ENCODE assay signal across 22 mouse cellular contexts in genomic region chr4:117555495-117555894, GRCm38 (mm10). TPM values are rescaled to one million over a fixed set of nuclear protein-coding genes. Genes with fewer than 3 reads are reported as not detected.
DNase-seq lines count a peak whose midpoint lies in the region; ATAC-seq and TF ChIP-seq lines count a peak whose summit lies in the region.
"Had no signal": no experiment of that assay in that cellular context is flagged by ENCODE, and none has a peak within 500 bp of the region (broad histone marks: within the 10 kb centered on the region; RNA-seq: fewer than 3 reads in every experiment).

No protein-coding gene starts in this region.

- no peak for TF ChIP-seq EP300 in heart, adult 2 months (IDR thresholded peaks at IDR 0.05; ENCODE audit: insufficient read depth, low read depth, low read length)
- TF ChIP-seq EP300 in liver, embryonic 14.5 days (IDR thresholded peaks at IDR 0.05; ENCODE audit: low read depth): no peak
- no peak for TF ChIP-seq EP300 in stomach, postnatal 0 days (optimal IDR thresholded peaks at IDR 0.05)

- WGBS in heart, adult 2 months: 69% methylated on average over 2 of the region's 2 CpGs
- WGBS in heart, embryonic 12.5 days: 48% methylated on average over 2 of the region's 2 CpGs
- 37% methylated on average over 2 of the region's 2 CpGs for WGBS in liver, embryonic 14.5 days (ENCODE audit: insufficient replicate concordance)
- WGBS in liver, embryonic 12.5 days (ENCODE audit: insufficient replicate concordance): 36% methylated on average over 2 of the region's 2 CpGs
- WGBS in midbrain, postnatal 0 days: 57% methylated on average over 2 of the region's 2 CpGs
- 54% methylated on average over 2 of the region's 2 CpGs for WGBS in midbrain, embryonic 10.5 days
- WGBS in stomach, postnatal 0 days: 59% methylated on average over 2 of the region's 2 CpGs

- intact Hi-C loops in heart, adult 2 months (cut with DNase I): no loop called here

- TF ChIP-seq POLR2A in heart, adult 2 months (IDR thresholded peaks at IDR 0.05; ENCODE audit: insufficient read depth, low read depth, low read length): no peak

- no peak for ATAC-seq in heart, embryonic 12.5 days (ENCODE audit: insufficient number of reproducible peaks, low FRiP score)
- ATAC-seq in liver, embryonic 14.5 days (ENCODE audit: insufficient read depth): no peak
- no peak for ATAC-seq in liver, embryonic 12.5 days
- ATAC-seq in midbrain, postnatal 0 days (ENCODE audit: low FRiP score): no peak
- no peak for ATAC-seq in stomach, postnatal 0 days (ENCODE audit: low FRiP score, low TSS enrichment)
- ATAC-seq: forebrain, embryonic 13.5 days; forebrain, postnatal 0 days; inflammation-experienced regulatory T-cells, adult 6 months; Patski had no signal

- H3K9ac ChIP-seq in heart, adult 2 months (ENCODE audit: low read depth, low read length): no peak overlapping the region
- no peak overlapping the region for H3K9ac ChIP-seq in heart, embryonic 12.5 days
- H3K9ac ChIP-seq in liver, embryonic 14.5 days (replicated peaks): no peak overlapping the region
- no peak overlapping the region for H3K9ac ChIP-seq in liver, embryonic 12.5 days
- no peak overlapping the region for H3K9ac ChIP-seq in midbrain, postnatal 0 days (replicated peaks; ENCODE audit: low read length, poor library complexity, severe bottlenecking)
- no peak overlapping the region for H3K9ac ChIP-seq in stomach, postnatal 0 days (ENCODE audit: low read length)
- H3K9ac ChIP-seq: forebrain, embryonic 13.5 days; forebrain, postnatal 0 days; hindbrain, embryonic 14.5 days had no signal

- no peak overlapping the region for H3K4me2 ChIP-seq in heart, embryonic 12.5 days
- no peak overlapping the region for H3K4me2 ChIP-seq in liver, embryonic 14.5 days (ENCODE audit: low read depth)
- H3K4me2 ChIP-seq in liver, embryonic 12.5 days: no peak overlapping the region
- H3K4me2 ChIP-seq in midbrain, postnatal 0 days (ENCODE audit: low read depth, low read length, poor library complexity, severe bottlenecking): no peak overlapping the region
- H3K4me2 ChIP-seq in stomach, postnatal 0 days (replicated peaks; ENCODE audit: low read depth): no peak overlapping the region
- H3K4me2 ChIP-seq: forebrain, embryonic 13.5 days; heart, embryonic 11.5 days; hindbrain, embryonic 14.5 days had no signal

- peaks cover 6% of the 10 kb centered on the region for H3K4me1 ChIP-seq in heart, adult 2 months (ENCODE audit: control insufficient read depth, insufficient read depth, low read length)
- peaks cover 43% of the 10 kb centered on the region for H3K4me1 ChIP-seq in heart, embryonic 12.5 days (replicated peaks)
- peaks cover 0 to 15% of the 10 kb centered on the region in 2 experiments for H3K4me1 ChIP-seq in liver, embryonic 14.5 days (replicated peaks; ENCODE audit: control insufficient read depth in 2 of 2, insufficient read depth in 2 of 2, low read length in 1 of 2)
- peaks cover 36% of the 10 kb centered on the region for H3K4me1 ChIP-seq in liver, embryonic 12.5 days
- peaks cover 11% of the 10 kb centered on the region; the same call in 1 of the 2 replicates for H3K4me1 ChIP-seq in midbrain, postnatal 0 days (ENCODE audit: insufficient read depth, low read length)
- peaks cover 39% of the 10 kb centered on the region for H3K4me1 ChIP-seq in midbrain, embryonic 10.5 days
- H3K4me1 ChIP-seq in stomach, postnatal 0 days (replicated peaks; ENCODE audit: control insufficient read depth, insufficient read depth): peaks cover 13% of the 10 kb centered on the region; the same call in 1 of the 2 replicates

- H3K36me3 ChIP-seq in heart, adult 2 months (ENCODE audit: control insufficient read depth, insufficient read depth, low read length): no peaks in the 10 kb centered on the region
- peaks cover 10% of the 10 kb centered on the region; the same call in 1 of the 2 replicates for H3K36me3 ChIP-seq in heart, embryonic 12.5 days
- H3K36me3 ChIP-seq in liver, embryonic 14.5 days (replicated peaks; ENCODE audit: control insufficient read depth, insufficient read depth, low read depth): no peaks in the 10 kb centered on the region
- H3K36me3 ChIP-seq in liver, embryonic 12.5 days: peaks cover 3% of the 10 kb centered on the region; the same call in 1 of the 2 replicates
- no peaks in the 10 kb centered on the region; the same call in 1 of the 2 replicates for H3K36me3 ChIP-seq in midbrain, postnatal 0 days (ENCODE audit: insufficient read depth, low read length)
- H3K36me3 ChIP-seq in midbrain, embryonic 10.5 days: peaks cover 24% of the 10 kb centered on the region
- no peaks in the 10 kb centered on the region for H3K36me3 ChIP-seq in stomach, postnatal 0 days (ENCODE audit: control insufficient read depth, insufficient read depth, low read length)

- peaks cover 4% of the 10 kb centered on the region for H3K79me2 ChIP-seq in heart, adult 2 months (replicated peaks; ENCODE audit: control insufficient read depth, insufficient read depth, low read length)

- DNase-seq in heart, adult 2 months: no peak
- no peak for DNase-seq in liver, embryonic 14.5 days (ENCODE audit: low read depth in 3 of 3, low spot score in 3 of 3)
- DNase-seq in midbrain, postnatal 0 days (ENCODE audit: low spot score): no peak
- DNase-seq in midbrain, embryonic 10.5 days (ENCODE audit: low spot score): no peak
- no peak for DNase-seq in stomach, postnatal 0 days (ENCODE audit: low spot score)
- DNase-seq in embryo, embryonic 10 days (ENCODE audit: low spot score): no peak
- DNase-seq: adrenal gland, adult 2 months; adrenal gland, postnatal 25 days; cerebellum, adult 18-20 months; cerebellum, adult 9-11 months; cerebellum, postnatal 36 days; forebrain, postnatal 0 days; heart, adult 18-20 months had no signal

- peak; percentile 17; the same call in 1 of the 2 replicates for TF ChIP-seq CTCF in heart, adult 2 months (IDR thresholded peaks at IDR 0.05)
- TF ChIP-seq CTCF in liver, embryonic 14.5 days (IDR thresholded peaks at IDR 0.05; ENCODE audit: low read depth): peak; percentile 24; the same call in 1 of the 2 replicates
- peak; percentile 23; the same call in 1 of the 2 replicates for TF ChIP-seq CTCF in midbrain, postnatal 0 days (IDR thresholded peaks at IDR 0.05)
- TF ChIP-seq CTCF in stomach, postnatal 0 days (IDR thresholded peaks at IDR 0.05; ENCODE audit: low read depth): peak; percentile 33

- no peak overlapping the region for H3K27ac ChIP-seq in heart, adult 2 months
- no peak overlapping the region for H3K27ac ChIP-seq in heart, embryonic 12.5 days (ENCODE audit: poor library complexity, severe bottlenecking)
- no peak overlapping the region for H3K27ac ChIP-seq in liver, embryonic 14.5 days
- no peak overlapping the region for H3K27ac ChIP-seq in liver, embryonic 12.5 days
- no peak overlapping the region for H3K27ac ChIP-seq in midbrain, postnatal 0 days (ENCODE audit: low read depth, low read length)
- no peak overlapping the region for H3K27ac ChIP-seq in midbrain, embryonic 10.5 days (replicated peaks)
- no peak overlapping the region for H3K27ac ChIP-seq in stomach, postnatal 0 days (replicated peaks)
- H3K27ac ChIP-seq: embryonic facial prominence, embryonic 10.5 days; forebrain, embryonic 13.5 days; hindbrain, embryonic 10.5 days; hindbrain, embryonic 14.5 days had no signal

- no peaks in the 10 kb centered on the region for H3K9me3 ChIP-seq in heart, embryonic 12.5 days (replicated peaks)
- no peaks in the 10 kb centered on the region for H3K9me3 ChIP-seq in liver, embryonic 14.5 days (ENCODE audit: control insufficient read depth, low read length)
- no peaks in the 10 kb centered on the region for H3K9me3 ChIP-seq in liver, embryonic 12.5 days (replicated peaks)
- no peaks in the 10 kb centered on the region for H3K9me3 ChIP-seq in midbrain, postnatal 0 days (ENCODE audit: low read length)
- H3K9me3 ChIP-seq in midbrain, embryonic 10.5 days (replicated peaks): no peaks in the 10 kb centered on the region
- no peaks in the 10 kb centered on the region for H3K9me3 ChIP-seq in stomach, postnatal 0 days (ENCODE audit: control insufficient read depth, low read length)
- H3K9me3 ChIP-seq: embryonic facial prominence, embryonic 10.5 days; forebrain, embryonic 13.5 days; hindbrain, embryonic 10.5 days had no signal

- H3K27me3 ChIP-seq in heart, adult 2 months (ENCODE audit: control insufficient read depth, insufficient read depth, low read length): no peaks in the 10 kb centered on the region
- H3K27me3 ChIP-seq in heart, embryonic 12.5 days (replicated peaks): no peaks in the 10 kb centered on the region
- H3K27me3 ChIP-seq in liver, embryonic 14.5 days (ENCODE audit: control insufficient read depth, insufficient read depth, low read length): no peaks in the 10 kb centered on the region
- H3K27me3 ChIP-seq in liver, embryonic 12.5 days (replicated peaks): no peaks in the 10 kb centered on the region
- no peaks in the 10 kb centered on the region for H3K27me3 ChIP-seq in midbrain, postnatal 0 days (ENCODE audit: insufficient read depth, low read length)
- no peaks in the 10 kb centered on the region for H3K27me3 ChIP-seq in midbrain, embryonic 10.5 days (ENCODE audit: low read depth, poor library complexity, severe bottlenecking)
- H3K27me3 ChIP-seq in stomach, postnatal 0 days (ENCODE audit: control insufficient read depth, insufficient read depth, low read length): no peaks in the 10 kb centered on the region
- H3K27me3 ChIP-seq: forebrain, embryonic 13.5 days; Patski had no signal

- no peak overlapping the region for H3K4me3 ChIP-seq in heart, adult 2 months
- no peak overlapping the region for H3K4me3 ChIP-seq in heart, embryonic 12.5 days
- H3K4me3 ChIP-seq in liver, embryonic 14.5 days (ENCODE audit: insufficient read depth in 1 of 2, low read depth in 2 of 2, low read length in 2 of 2): no peak overlapping the region
- no peak overlapping the region for H3K4me3 ChIP-seq in liver, embryonic 12.5 days
- H3K4me3 ChIP-seq in midbrain, postnatal 0 days (ENCODE audit: low read depth, low read length): no peak overlapping the region
- H3K4me3 ChIP-seq in midbrain, embryonic 10.5 days: no peak overlapping the region
- no peak overlapping the region for H3K4me3 ChIP-seq in stomach, postnatal 0 days (ENCODE audit: low read depth, low read length)
- H3K4me3 ChIP-seq: embryonic facial prominence, embryonic 10.5 days; forebrain, embryonic 13.5 days; hindbrain, embryonic 10.5 days had no signal

RNA-seq across cellular contexts. Expression of gene Eri3, which starts 5.3 kb away (rescaled TPM):
- 10 to 100 TPM; 82.0 to 82.2 TPM for total RNA-seq in heart, adult 2 months (2021)
- 78.0 and 90.4 TPM in 2 replicates for polyA plus RNA-seq in heart, adult 2 months (2012; rRNA removed)
- 116 and 119 TPM in 2 replicates for polyA plus RNA-seq in heart, embryonic 12.5 days (2016; fragmentation: Nextera tagmentation; extraction: Ambion mirVana)
- 20.1 and 21.2 TPM in 2 replicates for polyA plus RNA-seq in liver, embryonic 14.5 days (2012; rRNA removed)
- polyA plus RNA-seq in liver, embryonic 14.5 days (2014; fragmentation: Nextera tagmentation; extraction: Ambion mirVana): 29.4 and 29.8 TPM in 2 replicates
- polyA plus RNA-seq in liver, embryonic 12.5 days (2016; fragmentation: Nextera tagmentation; extraction: Ambion mirVana): 53.7 and 57.8 TPM in 2 replicates
- total RNA-seq in midbrain, postnatal 0 days (2014; rRNA removed): 275 and 291 TPM in 2 replicates
- polyA plus RNA-seq in midbrain, postnatal 0 days (2015; fragmentation: Nextera tagmentation; extraction: Ambion mirVana): 323 and 326 TPM in 2 replicates
- 111 and 139 TPM in 2 replicates for polyA plus RNA-seq in midbrain, embryonic 10.5 days (2016; fragmentation: Nextera tagmentation; extraction: Ambion mirVana)
- 77.5 and 79.4 TPM in 2 replicates for polyA plus RNA-seq in stomach, postnatal 0 days (2015; fragmentation: Nextera tagmentation; extraction: Ambion mirVana)

RNA-seq across cellular contexts. Expression of gene Rnf220, which starts 58.6 kb away (rescaled TPM):
- 10 to 100 TPM; 32.3 to 33.2 TPM for total RNA-seq in heart, adult 2 months (2021)
- 41.4 and 58.5 TPM in 2 replicates for polyA plus RNA-seq in heart, adult 2 months (2012; rRNA removed)
- 55.8 and 56.8 TPM in 2 replicates for polyA plus RNA-seq in heart, embryonic 12.5 days (2016; fragmentation: Nextera tagmentation; extraction: Ambion mirVana)
- 29.0 and 29.1 TPM in 2 replicates for polyA plus RNA-seq in liver, embryonic 14.5 days (2012; rRNA removed)
- polyA plus RNA-seq in liver, embryonic 14.5 days (2014; fragmentation: Nextera tagmentation; extraction: Ambion mirVana): 17.9 and 23.2 TPM in 2 replicates
- 55.5 and 55.9 TPM in 2 replicates for polyA plus RNA-seq in liver, embryonic 12.5 days (2016; fragmentation: Nextera tagmentation; extraction: Ambion mirVana)
- 174 and 192 TPM in 2 replicates for total RNA-seq in midbrain, postnatal 0 days (2014; rRNA removed)
- polyA plus RNA-seq in midbrain, postnatal 0 days (2015; fragmentation: Nextera tagmentation; extraction: Ambion mirVana): 115 and 122 TPM in 2 replicates
- polyA plus RNA-seq in midbrain, embryonic 10.5 days (2016; fragmentation: Nextera tagmentation; extraction: Ambion mirVana): 102 and 111 TPM in 2 replicates
- 32.9 and 33.0 TPM in 2 replicates for polyA plus RNA-seq in stomach, postnatal 0 days (2015; fragmentation: Nextera tagmentation; extraction: Ambion mirVana)
